Mouse (Mus musculus) spleen, adult 2 months (tissue): ENCODE measurements around the gene Tsfm.

Source experiments
- CTCF ChIP-seq: fragments of 200-500 bp; IDR thresholded peaks from 2 replicates; pipeline ENCODE4 v1.5.1; 2011; ENCODE audit warnings: mild to moderate bottlenecking, inconsistent platforms; ENCODE audit not compliant: insufficient read depth, insufficient read length, insufficient replicate concordance; ENCODE audit errors: extremely low read depth
- POLR2A ChIP-seq: fragments of 200-500 bp; IDR thresholded peaks from 2 replicates; pipeline ENCODE4 v1.6.1; 2011; ENCODE audit warnings: low read depth, low read length, inconsistent platforms

DNA sequence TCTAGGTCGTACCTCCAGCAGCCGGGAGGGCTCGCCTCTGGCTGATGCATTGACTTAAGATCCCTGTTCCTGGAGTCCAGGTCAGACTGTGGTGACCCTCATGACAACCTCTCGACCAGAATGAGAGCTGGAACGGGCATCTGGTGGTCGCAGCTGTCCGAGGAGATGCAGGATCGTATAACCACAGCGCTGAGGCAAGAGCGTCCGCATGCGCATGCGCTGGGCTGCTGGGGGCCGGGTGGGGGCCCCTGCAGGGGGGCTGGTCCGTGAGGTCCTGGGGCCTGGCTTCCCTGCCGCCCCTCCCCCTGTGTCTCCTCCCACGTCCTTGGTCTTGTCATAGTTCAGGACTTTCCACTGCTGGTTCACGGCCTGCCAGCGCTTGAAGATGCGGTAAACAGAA lies 25.9 kb upstream of the Tsfm start:
- no peak for TF ChIP-seq POLR2A
- TF ChIP-seq CTCF, result no peak
